Mouse (Mus musculus) ovary, postnatal 10 days (tissue): ENCODE results near the gene Gtsf1l.

Source experiments
- DNase-seq: peaks from one replicate; pipeline ENCODE4 v3.0.0; 2022; ENCODE audit warnings: low spot score

The Gtsf1l gene

GRCm38 (mm10) chr2:163087728-163088127 lies at the start of gene Gtsf1l:
Gene Gtsf1l, minus strand, starts transcription at chr2:163087855.
- no peak for DNase-seq

- no peak for DNase-seq
These were observed 49.3 kb upstream of the Gtsf1l start for GRCm38 (mm10) chr2:163136996-163137395.

GRCm38 (mm10) chr2:163135931-163136330 lies 48.3 kb upstream of the Gtsf1l start:
- no peak for DNase-seq

GRCm38 (mm10) chr2:163132314-163132713 lies 44.7 kb upstream of the Gtsf1l start:
- no peak for DNase-seq

GRCm38 (mm10) chr2:163130837-163131236 lies 43.2 kb upstream of the Gtsf1l start:
- DNase-seq, result no peak

- DNase-seq, result no peak
These were observed 35.8 kb upstream of the Gtsf1l start for GRCm38 (mm10) chr2:163123496-163123895.

GRCm38 (mm10) chr2:163122319-163122718 lies 34.7 kb upstream of the Gtsf1l start:
- DNase-seq, result no peak

GRCm38 (mm10) chr2:163121353-163121660 lies 33.7 kb upstream of the Gtsf1l start:
- DNase-seq, result no peak

- no peak for DNase-seq
These were observed 33.1 kb upstream of the Gtsf1l start for GRCm38 (mm10) chr2:163120626-163121352.

GRCm38 (mm10) chr2:163111413-163112201 lies 24.0 kb upstream of the Gtsf1l start:
- DNase-seq, result no peak

- no peak for DNase-seq
These were observed 23.1 kb upstream of the Gtsf1l start for GRCm38 (mm10) chr2:163110706-163111105.

- DNase-seq, result no peak
These were observed 20.7 kb upstream of the Gtsf1l start for GRCm38 (mm10) chr2:163108385-163108784.

GRCm38 (mm10) chr2:163104086-163104770 lies 16.6 kb upstream of the Gtsf1l start:
- no peak for DNase-seq

- no peak for DNase-seq
These were observed 15.4 kb upstream of the Gtsf1l start for GRCm38 (mm10) chr2:163102900-163103653.

GRCm38 (mm10) chr2:163102216-163102615 lies 14.6 kb upstream of the Gtsf1l start:
- no peak for DNase-seq

- DNase-seq, result peak; percentile 54
These were observed 14.1 kb upstream of the Gtsf1l start for GRCm38 (mm10) chr2:163101646-163102203.

- DNase-seq, result no peak
These were observed 12.9 kb upstream of the Gtsf1l start for GRCm38 (mm10) chr2:163100551-163100950.

- no peak for DNase-seq
These were observed 12.3 kb upstream of the Gtsf1l start for GRCm38 (mm10) chr2:163099919-163100318.

- DNase-seq, result no peak
These were observed 8.1 kb upstream of the Gtsf1l start for GRCm38 (mm10) chr2:163095784-163096183.

GRCm38 (mm10) chr2:163094909-163095308 lies 7.3 kb upstream of the Gtsf1l start:
- DNase-seq, result no peak

- no peak for DNase-seq
These were observed 1.9 kb upstream of the Gtsf1l start for GRCm38 (mm10) chr2:163089475-163090123.
